Mouse (Mus musculus) retina, adult 2 months (tissue): ENCODE results near the gene Tm9sf1.

Experiments used
- DNase-seq: peaks from one replicate; pipeline ENCODE4 v3.0.0-alpha.2; 2012; ENCODE audit warnings: low read depth, low spot score

The Tm9sf1 gene

GRCm38 (mm10) chr14:55634874-55635522, 8.6 kb downstream of the Tm9sf1 start:
- no peak for DNase-seq

GRCm38 (mm10) chr14:55629312-55629711, 14.3 kb downstream of the Tm9sf1 start:
- no peak for DNase-seq

DNA sequence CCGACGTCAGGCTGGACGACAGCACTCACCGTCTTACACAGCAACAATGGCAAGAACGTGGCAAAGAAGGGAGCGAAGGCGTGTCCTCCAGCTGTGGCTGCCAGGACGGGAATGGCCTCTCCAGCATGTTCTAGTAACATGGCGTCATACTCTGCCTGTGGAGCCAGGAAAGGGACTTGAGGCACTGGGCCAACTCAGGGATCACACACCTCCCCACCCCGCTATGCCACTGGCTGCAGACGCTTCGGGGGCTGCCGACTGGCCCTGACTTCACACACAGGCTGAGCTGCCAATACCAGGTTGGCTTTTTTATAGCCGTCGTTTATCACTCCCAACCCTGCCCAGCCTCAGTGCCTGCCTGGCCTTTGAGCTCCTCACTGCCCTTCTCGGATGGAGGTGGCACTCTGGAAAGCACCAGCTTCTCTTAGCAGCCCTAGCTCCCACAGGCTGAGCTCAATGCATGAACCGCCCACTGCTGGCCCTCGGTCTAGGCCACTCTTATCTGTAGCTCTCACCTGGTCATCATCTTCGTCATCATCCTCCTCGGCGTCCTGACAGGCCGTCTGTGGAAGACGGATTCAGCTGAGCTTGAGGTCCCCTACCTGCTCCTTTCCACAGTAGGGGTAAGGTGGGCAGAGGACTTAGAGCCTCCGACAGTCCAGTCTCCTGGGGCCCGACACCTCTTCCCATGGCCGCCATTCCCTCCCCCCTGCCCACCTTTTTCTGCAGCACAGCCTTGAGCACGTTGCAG, 15.4 kb downstream of the Tm9sf1 start:
- no peak for DNase-seq

- DNase-seq = no peak
Measured at GRCm38 (mm10) chr14:55618486-55619195, 25.0 kb downstream of the Tm9sf1 start.

DNA sequence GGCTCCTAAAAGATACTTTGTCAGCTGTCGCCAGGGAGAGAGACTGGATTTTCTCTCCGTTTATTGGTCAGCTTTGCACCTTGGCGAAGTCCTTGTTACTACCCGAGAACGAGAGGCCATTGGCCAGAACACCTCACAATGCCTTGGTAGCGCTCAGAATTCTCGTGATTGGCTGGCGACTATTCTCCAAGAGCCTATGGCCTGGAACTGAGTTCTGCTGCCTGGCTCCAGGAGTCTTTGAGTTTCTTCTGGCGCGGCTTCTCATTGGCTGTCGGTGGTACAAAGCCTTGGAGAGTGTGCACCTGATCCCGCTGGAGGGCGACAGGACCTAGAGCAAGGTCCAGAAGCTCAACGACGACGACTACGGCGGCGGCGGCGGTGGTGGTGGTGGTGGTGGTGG, 25.8 kb downstream of the Tm9sf1 start, which contains the start of gene Rec8:
Rec8 (plus strand) TSS at position 216 of the 400 bp plus-strand sequence.
- no peak for DNase-seq

- DNase-seq = no peak
Measured at GRCm38 (mm10) chr14:55616844-55617243, 26.8 kb downstream of the Tm9sf1 start.

- no peak for DNase-seq
Measured at GRCm38 (mm10) chr14:55615876-55616275, 27.7 kb downstream of the Tm9sf1 start.

DNA sequence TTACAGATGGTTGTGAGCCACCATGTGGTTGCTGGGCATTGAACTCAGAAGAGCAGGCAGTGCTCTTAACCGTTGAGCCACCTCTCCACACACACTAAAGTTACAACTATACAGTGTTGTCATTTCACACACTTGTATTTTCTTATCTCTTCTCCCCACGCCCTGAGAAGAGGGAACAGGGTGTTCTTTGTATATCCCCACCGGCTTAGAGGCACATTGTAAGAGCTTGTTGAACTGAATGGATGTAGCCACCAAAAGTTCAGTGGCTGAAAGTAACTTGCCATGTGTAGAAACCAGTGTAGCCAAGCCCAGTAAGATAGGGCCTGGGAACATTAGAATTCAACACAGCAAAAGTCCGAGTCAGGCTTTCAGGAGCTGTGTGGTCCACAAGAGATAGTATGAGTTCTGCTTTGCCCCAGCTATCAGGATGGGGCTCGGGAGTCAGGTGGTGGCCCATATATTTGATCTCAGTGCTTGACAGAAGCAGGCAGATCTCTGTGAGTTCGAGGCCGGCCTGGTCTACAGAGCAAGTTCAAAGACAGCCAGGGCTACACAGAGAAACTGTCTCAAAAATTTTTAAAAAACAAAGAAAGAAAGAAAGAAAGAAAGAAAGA, 28.9 kb downstream of the Tm9sf1 start:
- no peak for DNase-seq

DNA sequence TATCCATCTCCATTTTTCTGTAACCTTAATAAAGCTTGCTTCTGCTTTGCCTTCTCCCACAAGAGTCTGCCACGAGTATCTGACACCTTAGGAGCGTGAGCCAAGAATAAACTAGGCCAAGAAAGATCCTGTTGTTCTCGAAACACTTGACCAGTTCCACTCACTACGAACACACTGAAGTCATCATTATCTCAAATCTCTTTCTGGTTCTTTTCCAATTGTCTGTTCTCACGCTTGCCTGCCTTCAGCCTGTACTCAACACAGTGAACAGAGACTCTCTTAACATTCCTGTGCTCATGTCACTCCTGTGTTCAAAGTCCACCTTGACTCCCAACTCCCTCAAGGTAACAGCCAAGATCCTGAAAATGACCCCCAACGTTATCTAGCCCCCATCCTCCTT, 30.3 kb downstream of the Tm9sf1 start:
- no peak for DNase-seq

GRCm38 (mm10) chr14:55608339-55608738, 35.3 kb downstream of the Tm9sf1 start:
- DNase-seq = no peak

DNA sequence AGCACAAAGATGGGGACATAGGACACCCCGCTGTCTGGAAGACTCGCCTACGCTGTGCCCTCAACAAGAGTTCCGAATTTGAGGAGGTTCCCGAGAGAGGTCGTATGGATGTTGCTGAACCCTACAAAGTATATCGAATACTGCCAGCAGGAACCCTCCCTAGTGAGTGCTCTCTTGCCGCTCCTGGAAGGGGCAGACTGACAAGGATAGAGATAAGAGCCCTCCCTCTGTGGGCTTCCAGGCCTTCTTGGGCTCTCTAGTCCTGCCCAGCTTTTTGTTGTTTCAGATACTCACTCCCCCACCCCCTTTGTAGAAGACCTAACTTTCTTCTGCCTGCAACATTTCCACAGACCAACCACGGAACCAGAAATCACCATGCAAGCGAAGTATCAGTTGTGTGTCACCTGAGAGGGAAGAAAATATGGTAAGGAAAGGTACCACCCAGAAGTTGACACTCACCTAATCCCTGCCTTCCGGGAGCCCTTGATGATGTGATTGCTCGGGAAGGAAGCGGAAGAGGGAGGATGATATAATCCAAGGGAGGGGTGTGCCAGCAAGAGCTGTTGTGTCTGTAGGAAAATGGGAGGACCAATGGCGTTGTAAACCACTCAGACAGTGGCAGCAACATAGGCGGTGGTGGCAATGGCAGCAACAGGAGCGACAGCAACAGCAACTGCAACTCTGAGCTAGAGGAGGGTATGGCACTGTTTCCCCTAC, 37.7 kb downstream of the Tm9sf1 start:
- no peak for DNase-seq

- no peak for DNase-seq
Measured at GRCm38 (mm10) chr14:55604823-55605222, 38.8 kb downstream of the Tm9sf1 start.

GRCm38 (mm10) chr14:55603633-55604576, 39.7 kb downstream of the Tm9sf1 start:
- peak; percentile 60 for DNase-seq

GRCm38 (mm10) chr14:55603271-55603632, 40.4 kb downstream of the Tm9sf1 start, which contains the start of gene Irf9:
TSS of gene Irf9 (plus strand) at chr14:55603571.
- no peak for DNase-seq

GRCm38 (mm10) chr14:55598521-55599390, 44.9 kb downstream of the Tm9sf1 start:
- DNase-seq = no peak

- DNase-seq = no peak
Measured at GRCm38 (mm10) chr14:55596036-55596690, 47.4 kb downstream of the Tm9sf1 start.

- DNase-seq = no peak
Measured at GRCm38 (mm10) chr14:55592226-55592625, 51.4 kb downstream of the Tm9sf1 start.

DNA sequence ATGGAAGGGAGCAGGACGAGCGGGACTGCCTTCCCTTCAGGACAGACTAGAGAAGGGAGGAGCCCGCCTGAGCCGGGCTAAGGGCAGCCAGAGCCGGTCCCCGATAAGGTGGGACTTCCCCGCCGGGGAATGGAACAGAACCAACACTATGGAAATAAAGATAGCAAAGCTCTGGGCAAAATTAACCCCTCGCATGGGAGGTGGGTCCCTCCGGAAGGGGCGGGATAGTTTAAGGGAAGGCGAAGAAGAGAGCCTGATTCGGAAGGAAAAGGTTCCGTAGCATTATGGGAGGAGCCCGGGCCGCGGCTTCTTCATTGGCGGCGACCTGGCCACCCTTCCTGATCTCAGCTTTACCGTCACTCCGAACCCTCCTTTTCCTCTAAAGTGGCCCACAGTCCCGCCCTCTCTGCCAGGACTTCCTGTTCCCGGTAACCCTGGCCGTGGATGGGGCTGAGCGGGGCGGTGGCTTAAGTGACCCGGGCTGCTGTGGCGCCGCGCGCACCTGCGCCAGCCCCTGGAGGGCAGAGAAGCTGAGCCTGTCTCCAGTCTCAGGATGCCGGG, 52.2 kb downstream of the Tm9sf1 start, which contains the start of gene Rnf31:
Rnf31 (plus strand) TSS at position 378 of the 561 bp plus-strand sequence.
- DNase-seq = peak; percentile 83
